Mouse (Mus musculus): ENCODE data around the gene Gm7544. TPM values are rescaled to one million over a fixed set of nuclear protein-coding genes. Genes with fewer than 3 reads are reported as not detected.

Gm7544 gene
- polyA plus RNA-seq, 1 experiment from 2014 or later, result not detected

DNA sequence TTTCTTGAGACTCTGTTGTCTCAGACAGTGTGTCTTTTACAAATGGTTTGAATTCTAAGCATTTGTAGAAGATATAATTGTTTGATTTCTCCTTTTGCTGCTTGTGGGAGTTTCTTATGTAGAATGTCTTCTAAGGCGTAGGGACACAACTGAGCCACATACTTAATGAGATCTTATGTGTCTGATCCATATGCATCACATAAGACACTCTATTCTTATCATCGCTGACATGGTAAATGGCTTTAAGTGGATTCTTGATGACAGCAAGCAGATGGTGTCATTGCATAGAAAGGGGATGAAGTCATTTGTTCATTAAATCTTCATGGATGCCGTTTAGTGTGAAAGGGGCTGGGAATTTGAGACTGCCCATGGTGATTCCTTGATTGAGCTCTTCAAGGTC, 49.9 kb downstream of the Gm7544 start:
- Histone ChIP-seq H3K9me3 (no peaks in the 10 kb centered on the region), H3K36me3 (peaks cover 5% of the 10 kb centered on the region; the same call in 1 of the 2 replicates), H3K9ac (no peak overlapping the region), H3K4me1 (replicated peaks) (no peaks in the 10 kb centered on the region), H3K4me2 (replicated peaks) (no peak overlapping the region), H3K27ac (no peak overlapping the region), H3K27me3 (replicated peaks) (no peaks in the 10 kb centered on the region), H3K4me3 (replicated peaks) (no peak overlapping the region)
- no peak for ATAC-seq
- whole genome bisulfite sequencing, result 77% methylated on average over 3 of the region's 3 CpGs

Other genes with a start within 250 kb of the Gm7544 start
- 157 and 188 TPM in 2 replicates for gene Mff, start 231.1 kb downstream of the Gm7544 start, polyA plus RNA-seq (2015; fragmentation: Nextera tagmentation; extraction: Ambion mirVana)
- 141 and 153 TPM in 2 replicates for gene Tm4sf20, start 187.6 kb downstream of the Gm7544 start, polyA plus RNA-seq (2015; fragmentation: Nextera tagmentation; extraction: Ambion mirVana)
- not detected in 2 replicates for gene Gm47791, start 184.8 kb downstream of the Gm7544 start, polyA plus RNA-seq (2015; fragmentation: Nextera tagmentation; extraction: Ambion mirVana)
- gene Agfg1, start 116.5 kb downstream of the Gm7544 start, polyA plus RNA-seq (2015; fragmentation: Nextera tagmentation; extraction: Ambion mirVana), result 33.0 and 35.7 TPM in 2 replicates
- 0.36 TPM in 1 of 2 replicates, not detected in the other for gene A030005L19Rik, start 42.7 kb downstream of the Gm7544 start, polyA plus RNA-seq (2015; fragmentation: Nextera tagmentation; extraction: Ambion mirVana)
- not detected in 2 replicates for gene A030014E15Rik, start 31.1 kb downstream of the Gm7544 start, polyA plus RNA-seq (2015; fragmentation: Nextera tagmentation; extraction: Ambion mirVana)
- not detected in 2 replicates for gene Gm6217, start 24.6 kb downstream of the Gm7544 start, polyA plus RNA-seq (2015; fragmentation: Nextera tagmentation; extraction: Ambion mirVana)
- not detected in 2 replicates for gene A030003K21Rik, start 12.6 kb downstream of the Gm7544 start, polyA plus RNA-seq (2015; fragmentation: Nextera tagmentation; extraction: Ambion mirVana)
- not detected in 2 replicates for gene Gm47955, start 4.3 kb upstream of the Gm7544 start, polyA plus RNA-seq (2015; fragmentation: Nextera tagmentation; extraction: Ambion mirVana)
- gene Gm47959, start 44.5 kb upstream of the Gm7544 start, polyA plus RNA-seq (2015; fragmentation: Nextera tagmentation; extraction: Ambion mirVana), result not detected in 2 replicates
- 1.0 and 1.1 TPM in 2 replicates for gene Slc19a3, start 82.4 kb upstream of the Gm7544 start, polyA plus RNA-seq (2015; fragmentation: Nextera tagmentation; extraction: Ambion mirVana)
- not detected in 2 replicates for gene Krtap28-10, start 86.5 kb upstream of the Gm7544 start, polyA plus RNA-seq (2015; fragmentation: Nextera tagmentation; extraction: Ambion mirVana)
- gene Gm47969, start 88.9 kb upstream of the Gm7544 start, polyA plus RNA-seq (2015; fragmentation: Nextera tagmentation; extraction: Ambion mirVana), result not detected in 2 replicates
- not detected in 2 replicates for gene A030005K14Rik, start 103.4 kb upstream of the Gm7544 start, polyA plus RNA-seq (2015; fragmentation: Nextera tagmentation; extraction: Ambion mirVana)
- not detected in 2 replicates for gene Krtap28-13, start 104.9 kb upstream of the Gm7544 start, polyA plus RNA-seq (2015; fragmentation: Nextera tagmentation; extraction: Ambion mirVana)
- 3.6 and 3.9 TPM in 2 replicates for gene Ccl20, start 160.8 kb upstream of the Gm7544 start, polyA plus RNA-seq (2015; fragmentation: Nextera tagmentation; extraction: Ambion mirVana)
- 0.18 TPM in 1 of 2 replicates, not detected in the other for gene Daw1, start 203.7 kb upstream of the Gm7544 start, polyA plus RNA-seq (2015; fragmentation: Nextera tagmentation; extraction: Ambion mirVana)

Data from intestine, embryonic 15.5 days (tissue).